Mouse (Mus musculus) ES-E14 (cell line): ENCODE results near the gene Fam57a. TPM values are rescaled to one million over a fixed set of nuclear protein-coding genes. Genes with fewer than 3 reads are reported as not detected.
A peak's percentile ranks its signal among the peaks of the same experiment; 100 is the strongest.

Experiments
- DNase-seq: peaks from one replicate; pipeline ENCODE4 v3.0.0-alpha.2; 2013; ENCODE audit warnings: low read depth, low spot score
- H3K27ac ChIP-seq: 2 replicates; pipeline ENCODE4 v1.5.1; 2012; ENCODE audit warnings: low read depth, mild to moderate bottlenecking, low read length, moderate library complexity, mixed read lengths; ENCODE audit not compliant: poor library complexity, insufficient read depth, severe bottlenecking
- H3K36me3 ChIP-seq: 2 replicates; pipeline ENCODE4 v1.6.1; 2012; ENCODE audit warnings: mild to moderate bottlenecking, low read length, moderate library complexity, mixed read lengths; ENCODE audit not compliant: control insufficient read depth, poor library complexity, insufficient read depth, severe bottlenecking
- H3K4me1 ChIP-seq, 2 experiments: fragments of 150-350 bp in 1 of 2; sonication (generic) in 1 of 2; 2 replicates each; pipeline ENCODE4 v1.6.1; 2012; ENCODE audit warnings: low read length in 2 of 2, mild to moderate bottlenecking in 1 of 2, mixed read lengths in 1 of 2; ENCODE audit not compliant: control insufficient read depth in 2 of 2, insufficient read depth in 2 of 2, poor library complexity in 1 of 2
- H3K4me3 ChIP-seq, 2 experiments: fragments of 150-350 bp in 1 of 2; sonication (generic) in 1 of 2; 2 replicates each; pipeline ENCODE4 v1.5.1; 2012; ENCODE audit warnings: low read length in 2 of 2, low read depth in 1 of 2, mild to moderate bottlenecking in 1 of 2, mixed read lengths in 1 of 2; ENCODE audit not compliant: insufficient read depth in 1 of 2, poor library complexity in 1 of 2, severe bottlenecking in 1 of 2
- H3K9ac ChIP-seq: 2 replicates; pipeline ENCODE4 v1.6.1; 2012; ENCODE audit warnings: low read depth, mild to moderate bottlenecking, low read length, mixed read lengths; ENCODE audit not compliant: poor library complexity, insufficient read depth, severe bottlenecking
- H3K9me3 ChIP-seq: fragments of 150-350 bp; sonication (generic); 2 replicates; pipeline ENCODE4 v1.6.1; 2012; ENCODE audit warnings: low read depth, mild to moderate bottlenecking, low read length; ENCODE audit not compliant: control insufficient read depth, insufficient read depth
- CHD2 ChIP-seq: IDR thresholded peaks from 2 replicates; pipeline ENCODE4 v1.6.1; 2014; ENCODE audit warnings: mild to moderate bottlenecking, low read depth, low read length, inconsistent platforms
- HCFC1 ChIP-seq: IDR thresholded peaks from 2 replicates; pipeline ENCODE4 v1.6.1; 2012; ENCODE audit warnings: low read length, inconsistent platforms, borderline replicate concordance; ENCODE audit not compliant: insufficient read depth
- MAFK ChIP-seq: IDR thresholded peaks from 2 replicates; pipeline ENCODE4 v1.6.1; 2014; ENCODE audit warnings: mild to moderate bottlenecking, low read depth, low read length, inconsistent platforms; ENCODE audit not compliant: insufficient read depth
- ZC3H11A ChIP-seq: IDR thresholded peaks from 2 replicates; pipeline ENCODE4 v1.6.1; 2012; ENCODE audit warnings: low read depth, mild to moderate bottlenecking, inconsistent platforms, low read length, borderline replicate concordance
- ZNF384 ChIP-seq: IDR thresholded peaks from 2 replicates; pipeline ENCODE4 v1.6.1; 2012; ENCODE audit warnings: low read depth, low read length, inconsistent platforms
- in situ Hi-C, 2 experiments: fragments of 600-800 bp; cut with MboI; formaldehyde crosslinking; loops; one replicate each; pipeline ENCODE4 v1.15.1; 2025; ENCODE audit warnings: low sequenced_read_pairs in 2 of 2, inconsistent platforms in 1 of 2; ENCODE audit not compliant: unreplicated experiment in 2 of 2
- total RNA-seq: library from RNA; depleted of rRNA; stranded (reverse); fragments of 300-350 nt; gene quantifications from 2 replicates; pipeline ENCODE4 v1.2.3, GENCODE M21; 2012

Fam57a gene
- total RNA-seq, 1 experiment: 11.3 TPM

DNA sequence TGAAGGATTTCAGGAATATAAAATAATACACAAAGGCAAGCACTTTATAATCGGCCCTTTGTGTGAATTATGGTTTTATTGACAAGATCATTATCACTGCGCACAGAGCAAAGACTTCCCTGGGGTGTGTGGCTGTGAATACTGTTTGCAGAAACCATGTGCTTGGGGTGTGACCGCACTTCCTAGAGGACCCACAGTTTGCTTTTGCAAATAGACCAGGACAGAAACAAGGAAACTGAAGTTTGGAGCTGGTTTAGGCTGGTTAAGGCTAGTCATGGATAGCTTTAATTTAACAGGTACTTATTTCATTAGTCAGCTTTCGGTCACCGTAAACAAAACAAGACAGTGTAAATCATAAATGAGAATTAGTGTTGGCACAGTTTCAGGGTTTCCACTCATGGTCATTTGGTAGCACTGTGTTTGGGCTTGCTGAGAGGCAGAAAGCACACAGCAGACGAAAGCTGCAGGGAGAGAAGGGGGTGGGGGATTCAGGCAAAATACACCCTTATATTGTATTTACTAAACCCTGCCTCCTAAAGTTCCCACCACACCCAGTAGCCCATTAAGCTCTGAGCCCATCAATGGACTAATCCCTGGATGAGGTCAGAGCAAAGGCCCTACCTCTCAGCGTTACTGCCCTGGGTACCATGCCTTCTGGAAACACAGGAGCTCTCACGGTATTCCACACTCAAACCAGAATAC is 17.0 kb downstream of the Fam57a start:
- H3K36me3 ChIP-seq: no peaks in the 10 kb centered on the region
- H3K9ac ChIP-seq: no peak overlapping the region
- H3K9me3 ChIP-seq: no peaks in the 10 kb centered on the region
- TF ChIP-seq MAFK: no peak
- no peak for TF ChIP-seq ZC3H11A
- no peak for TF ChIP-seq ZNF384
- TF ChIP-seq CHD2: no peak
- TF ChIP-seq HCFC1: no peak
- H3K4me1 ChIP-seq: peaks cover 2 to 5% of the 10 kb centered on the region in 2 experiments; a peak in 2 of 4 replicates
- H3K27ac ChIP-seq: no peak overlapping the region
- H3K4me3 ChIP-seq: no peak overlapping the region
- in situ Hi-C loops: no loop called here
- DNase-seq: no peak

DNA sequence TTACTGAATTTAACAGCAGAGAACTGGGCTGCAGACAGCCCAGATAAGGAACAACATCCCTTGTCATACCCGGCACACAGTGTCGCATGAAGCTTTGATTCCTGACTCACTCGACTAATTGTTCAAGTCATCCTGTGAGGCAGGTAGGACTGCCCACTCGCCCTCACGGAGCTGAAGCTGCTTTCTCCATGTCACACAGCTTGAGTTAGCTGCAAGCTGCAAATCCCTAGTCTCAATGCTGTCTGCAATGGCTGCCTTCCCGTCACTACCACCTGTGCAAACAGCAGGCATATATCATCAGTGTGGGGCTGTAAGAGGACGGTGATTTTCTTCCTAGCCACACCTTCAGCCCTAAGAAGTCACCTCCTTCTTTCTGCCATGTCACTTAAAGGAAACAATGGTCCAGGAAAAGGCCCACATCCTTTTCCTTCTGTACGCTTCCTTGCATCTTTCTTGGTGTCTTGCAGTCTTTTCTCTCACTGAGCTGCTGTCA is 17.6 kb downstream of the Fam57a start:
- H3K36me3 ChIP-seq: no peaks in the 10 kb centered on the region
- H3K4me1 ChIP-seq: peaks cover 2 to 5% of the 10 kb centered on the region in 2 experiments; a peak in 2 of 4 replicates
- in situ Hi-C loops: no loop called here
- no peak for TF ChIP-seq CHD2
- no peak for TF ChIP-seq MAFK
- TF ChIP-seq HCFC1: no peak
- no peak for TF ChIP-seq ZC3H11A
- TF ChIP-seq ZNF384: no peak
- no peak overlapping the region for H3K27ac ChIP-seq
- DNase-seq: no peak
- H3K4me3 ChIP-seq: no peak overlapping the region
- no peak overlapping the region for H3K9ac ChIP-seq
- no peaks in the 10 kb centered on the region for H3K9me3 ChIP-seq

DNA sequence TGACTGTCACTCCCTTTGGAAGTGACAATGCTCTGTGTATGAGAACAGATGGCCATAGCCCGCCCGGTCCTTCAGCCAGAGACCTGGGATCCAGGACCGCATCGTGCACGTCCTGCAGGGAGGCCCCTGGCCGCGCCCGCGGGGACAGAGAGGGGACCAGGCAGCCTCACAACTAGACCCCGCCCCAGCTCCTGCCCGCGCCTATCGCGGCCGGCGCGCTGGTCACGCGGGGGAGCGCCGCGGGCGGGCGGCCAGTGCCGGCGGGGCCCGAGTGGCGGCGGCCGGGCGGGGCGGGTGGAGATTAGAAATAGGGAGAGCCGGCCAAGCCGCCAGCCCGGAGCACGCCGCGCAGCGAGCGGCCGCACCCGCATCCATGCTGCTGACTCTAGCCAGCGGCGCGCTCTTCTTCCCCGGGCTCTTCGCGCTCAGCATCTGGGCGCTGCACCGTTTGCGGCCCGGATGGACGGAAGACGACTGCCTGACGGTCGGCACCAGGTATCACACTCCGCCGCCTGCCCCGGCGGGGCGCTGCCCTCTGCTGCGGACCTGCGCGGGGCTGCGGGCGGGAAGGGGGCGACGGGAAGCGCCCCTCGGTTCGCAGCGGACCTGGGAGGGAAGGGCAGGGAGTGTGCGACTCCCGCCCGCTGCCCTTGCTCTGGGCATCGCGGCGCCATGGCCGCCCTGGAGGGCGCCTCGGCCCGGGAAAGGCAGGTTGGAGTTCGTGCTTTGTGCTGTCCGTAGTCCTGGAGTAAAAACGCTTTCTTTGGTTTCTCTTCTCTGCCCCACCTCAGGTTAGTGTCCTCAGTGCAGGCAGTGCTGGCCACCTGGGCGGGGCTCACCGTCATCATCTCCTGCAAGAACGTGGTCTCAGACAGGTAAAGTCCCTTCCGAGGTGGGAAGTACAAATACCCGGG is 22.5 kb downstream of the Fam57a start:
- no peak for TF ChIP-seq ZNF384
- no peak for TF ChIP-seq MAFK
- no peak for TF ChIP-seq CHD2
- TF ChIP-seq HCFC1: 0 out of 2 replicates have a peak, but pooled peaks have one; percentile 15
- Histone ChIP-seq H3K4me3 (peak overlapping the region; percentile 85 to 89), H3K4me1 (peaks cover 0 to 1% of the 10 kb centered on the region in 2 experiments; a peak in 1 of 4 replicates), H3K9ac (peak overlapping the region; percentile 78), H3K36me3 (no peaks in the 10 kb centered on the region), H3K27ac (no peak overlapping the region), H3K9me3 (no peaks in the 10 kb centered on the region)
- peak; percentile 28 for DNase-seq
- in situ Hi-C loops: no loop called here

DNA sequence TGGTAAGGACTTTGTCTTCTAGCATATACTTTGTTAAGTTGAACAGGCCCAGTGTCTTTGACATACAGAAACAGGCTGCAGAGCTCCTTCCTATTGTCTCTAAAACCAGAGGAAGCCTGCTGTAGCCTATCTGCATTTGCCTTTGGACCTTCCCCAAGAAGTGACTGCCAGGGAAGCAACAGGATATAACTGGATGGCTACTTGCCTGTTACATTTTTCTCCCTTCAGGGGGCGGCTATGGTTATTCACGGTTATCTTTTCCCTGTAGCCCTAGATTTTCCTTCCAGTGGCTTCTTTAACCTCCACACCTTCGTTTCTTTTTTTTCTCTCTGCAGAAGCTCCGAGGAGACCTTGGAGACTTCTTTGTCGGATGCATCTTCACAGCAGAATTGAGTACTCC is 27.3 kb downstream of the Fam57a start:
- no peak for TF ChIP-seq ZC3H11A
- no peak for TF ChIP-seq HCFC1
- TF ChIP-seq CHD2: no peak
- TF ChIP-seq MAFK: no peak
- TF ChIP-seq ZNF384: no peak
- H3K27ac ChIP-seq: no peak overlapping the region
- peaks cover 8% of the 10 kb centered on the region for H3K36me3 ChIP-seq

More for the DNA sequence above, 27.3 kb downstream of the Fam57a start:
- no peak for DNase-seq
- Histone ChIP-seq H3K4me1 (no peaks in the 10 kb centered on the region), H3K4me3 (no peak overlapping the region), H3K9ac (no peak overlapping the region), H3K9me3 (no peaks in the 10 kb centered on the region)
- in situ Hi-C loops: no loop called here
